Mouse (Mus musculus) midbrain, embryonic 11.5 days (tissue): Measurements from ENCODE around the gene Gpr3. TPM values are rescaled to one million over a fixed set of nuclear protein-coding genes. Genes with fewer than 3 reads are reported as not detected.

Experiments
- ATAC-seq: fragments of 200-750 bp; cut with Nextera tagmentation; 2 replicates; pipeline ENCODE4 v1.8.0; 2017; ENCODE audit warnings: moderate TSS enrichment, moderate library complexity; ENCODE audit not compliant: low FRiP score
- DNase-seq: peaks from one replicate; pipeline ENCODE4 v3.0.0; 2015; ENCODE audit warnings: low spot score; ENCODE audit errors: missing footprints
- H3K27ac ChIP-seq: fragments of 300-500 bp; sonication (generic); 2 replicates; pipeline ENCODE4 v1.5.1; 2014; ENCODE audit warnings: low read depth, low read length
- H3K27me3 ChIP-seq: fragments of 300-500 bp; sonication (generic); 2 replicates; pipeline ENCODE4 v1.6.1; 2014; ENCODE audit warnings: mild to moderate bottlenecking, low read length, moderate library complexity, mixed read lengths; ENCODE audit not compliant: control insufficient read depth, insufficient read depth
- H3K36me3 ChIP-seq: fragments of 300-500 bp; sonication (generic); 2 replicates; pipeline ENCODE4 v1.6.1; 2014; ENCODE audit warnings: mild to moderate bottlenecking, low read length, moderate library complexity, mixed read lengths; ENCODE audit not compliant: control insufficient read depth, insufficient read depth
- H3K4me1 ChIP-seq: fragments of 300-500 bp; sonication (generic); 2 replicates; pipeline ENCODE4 v1.6.1; 2014; ENCODE audit warnings: low read length; ENCODE audit not compliant: control insufficient read depth, insufficient read depth
- H3K4me2 ChIP-seq: fragments of 300-500 bp; sonication (generic); 2 replicates; pipeline ENCODE4 v1.6.1; 2014; ENCODE audit warnings: mild to moderate bottlenecking, moderate library complexity
- H3K4me3 ChIP-seq: fragments of 300-500 bp; sonication (generic); 2 replicates; pipeline ENCODE4 v1.5.1; 2014; ENCODE audit warnings: low read depth, low read length
- H3K9ac ChIP-seq: fragments of 300-500 bp; sonication (generic); 2 replicates; pipeline ENCODE4 v1.6.1; 2014; ENCODE audit warnings: low read length
- H3K9me3 ChIP-seq: fragments of 300-500 bp; sonication (generic); 2 replicates; pipeline ENCODE4 v1.6.1; 2016; ENCODE audit warnings: low read length; ENCODE audit not compliant: control insufficient read depth
- WGBS: fragments of 180-500 bp; shearing (Covaris S2); extraction: QIAGEN DNeasy Blood & Tissue Kit; methylation state at CpG from one replicate; pipeline ENCODE4 v1.1.7; 2014; 5-methylcytosine and 5-hydroxymethylcytosine counted together
- polyA plus RNA-seq: library from polyadenylated mRNA; unstranded; fragments of >200 nt; fragmentation: Nextera tagmentation; extraction: Ambion mirVana; gene quantifications from 2 replicates; pipeline ENCODE4 v1.2.1, GENCODE M21; 2014

Gene Gpr3
- polyA plus RNA-seq, 1 experiment from 2014 or later, result 0.55 TPM

GRCm38 (mm10) chr4:133174361-133174760 is 38.0 kb downstream of the Gpr3 start:
- H3K9me3 ChIP-seq, result no peaks in the 10 kb centered on the region
- no peak overlapping the region for H3K4me2 ChIP-seq
- H3K4me1 ChIP-seq, result peaks cover 10% of the 10 kb centered on the region
- no peaks in the 10 kb centered on the region for H3K36me3 ChIP-seq
- ATAC-seq (no peak), DNase-seq (peak; percentile 68)
- no peak overlapping the region for H3K4me3 ChIP-seq
- no peaks in the 10 kb centered on the region for H3K27me3 ChIP-seq
- H3K9ac ChIP-seq, result no peak overlapping the region
- H3K27ac ChIP-seq, result no peak overlapping the region
- 75% methylated on average over 4 of the region's 4 CpGs for WGBS

GRCm38 (mm10) chr4:133172451-133172850 is 39.9 kb downstream of the Gpr3 start:
- ATAC-seq (no peak), DNase-seq (peak; percentile 41)
- Histone ChIP-seq H3K36me3 (no peaks in the 10 kb centered on the region), H3K4me3 (no peak overlapping the region), H3K4me1 (peaks cover 10% of the 10 kb centered on the region), H3K9me3 (no peaks in the 10 kb centered on the region), H3K27ac (no peak overlapping the region), H3K9ac (no peak overlapping the region), H3K4me2 (no peak overlapping the region), H3K27me3 (no peaks in the 10 kb centered on the region)
- WGBS, result 92% methylated on average over 4 of the region's 4 CpGs

GRCm38 (mm10) chr4:133170616-133171015 is 41.7 kb downstream of the Gpr3 start:
- Histone ChIP-seq H3K4me2 (no peak overlapping the region), H3K9me3 (no peaks in the 10 kb centered on the region), H3K4me3 (no peak overlapping the region), H3K27ac (no peak overlapping the region), H3K9ac (no peak overlapping the region), H3K4me1 (no peaks in the 10 kb centered on the region; the same call in 1 of the 2 replicates), H3K27me3 (no peaks in the 10 kb centered on the region), H3K36me3 (no peaks in the 10 kb centered on the region)
- ATAC-seq (no peak), DNase-seq (no peak)

- Histone ChIP-seq H3K4me2 (no peak overlapping the region), H3K9me3 (no peaks in the 10 kb centered on the region), H3K4me3 (no peak overlapping the region), H3K4me1 (no peaks in the 10 kb centered on the region), H3K36me3 (no peaks in the 10 kb centered on the region), H3K27me3 (no peaks in the 10 kb centered on the region), H3K27ac (no peak overlapping the region), H3K9ac (no peak overlapping the region)
- 87% methylated on average over 3 of the region's 3 CpGs for WGBS
- no peak for ATAC-seq
- DNase-seq, result peak; percentile 65
These were observed 42.2 kb downstream of the Gpr3 start for GRCm38 (mm10) chr4:133170056-133170524.

- no peaks in the 10 kb centered on the region for H3K27me3 ChIP-seq
- no peak overlapping the region for H3K9ac ChIP-seq
- no peaks in the 10 kb centered on the region for H3K9me3 ChIP-seq
- no peak for ATAC-seq
- WGBS, result 91% methylated on average over 10 of the region's 10 CpGs
- no peak overlapping the region for H3K4me3 ChIP-seq
- DNase-seq, result peak; percentile 41
- no peak overlapping the region for H3K4me2 ChIP-seq
- H3K36me3 ChIP-seq, result no peaks in the 10 kb centered on the region
- H3K27ac ChIP-seq, result no peak overlapping the region
- H3K4me1 ChIP-seq, result no peaks in the 10 kb centered on the region
These were observed 42.9 kb downstream of the Gpr3 start for GRCm38 (mm10) chr4:133169237-133170055.

- H3K4me1 ChIP-seq, result no peaks in the 10 kb centered on the region
- 95% methylated on average over 9 of the region's 9 CpGs for WGBS
- no peak for DNase-seq
- no peak overlapping the region for H3K9ac ChIP-seq
- H3K9me3 ChIP-seq, result no peaks in the 10 kb centered on the region
- H3K4me2 ChIP-seq, result no peak overlapping the region
- H3K36me3 ChIP-seq, result no peaks in the 10 kb centered on the region
- no peak overlapping the region for H3K27ac ChIP-seq
- no peaks in the 10 kb centered on the region for H3K27me3 ChIP-seq
- ATAC-seq, result no peak
- no peak overlapping the region for H3K4me3 ChIP-seq
These were observed 45.6 kb downstream of the Gpr3 start for GRCm38 (mm10) chr4:133166773-133167172.

GRCm38 (mm10) chr4:133162196-133162595 is 50.1 kb downstream of the Gpr3 start:
- H3K9ac ChIP-seq, result no peak overlapping the region
- peaks cover 9% of the 10 kb centered on the region for H3K4me1 ChIP-seq
- no peak for DNase-seq
- 83% methylated on average over 6 of the region's 6 CpGs for WGBS
- no peak overlapping the region for H3K4me2 ChIP-seq
- ATAC-seq, result no peak
- no peaks in the 10 kb centered on the region for H3K27me3 ChIP-seq
- no peaks in the 10 kb centered on the region for H3K36me3 ChIP-seq
- no peak overlapping the region for H3K27ac ChIP-seq
- no peaks in the 10 kb centered on the region for H3K9me3 ChIP-seq
- no peak overlapping the region for H3K4me3 ChIP-seq

GRCm38 (mm10) chr4:133160821-133161220 is 51.5 kb downstream of the Gpr3 start:
- H3K27ac ChIP-seq, result no peak overlapping the region
- H3K4me2 ChIP-seq, result no peak overlapping the region
- 79% methylated on average over 4 of the region's 4 CpGs for WGBS
- no peak overlapping the region for H3K4me3 ChIP-seq
- H3K36me3 ChIP-seq, result no peaks in the 10 kb centered on the region
- no peak overlapping the region for H3K9ac ChIP-seq
- H3K27me3 ChIP-seq, result no peaks in the 10 kb centered on the region
- H3K9me3 ChIP-seq, result no peaks in the 10 kb centered on the region
- H3K4me1 ChIP-seq, result peaks cover 9% of the 10 kb centered on the region
- ATAC-seq, result no peak
- no peak for DNase-seq

- no peak for DNase-seq
- H3K4me1 ChIP-seq, result peaks cover 9% of the 10 kb centered on the region
These were observed 52.1 kb downstream of the Gpr3 start for GRCm38 (mm10) chr4:133160211-133160610.

More at GRCm38 (mm10) chr4:133160211-133160610, 52.1 kb downstream of the Gpr3 start:
- no peak overlapping the region for H3K4me3 ChIP-seq
- no peak overlapping the region for H3K4me2 ChIP-seq
- no peaks in the 10 kb centered on the region for H3K36me3 ChIP-seq
- H3K9me3 ChIP-seq, result no peaks in the 10 kb centered on the region
- H3K27me3 ChIP-seq, result no peaks in the 10 kb centered on the region
- ATAC-seq, result no peak
- 81% methylated on average over 8 of the region's 8 CpGs for WGBS
- no peak overlapping the region for H3K9ac ChIP-seq
- H3K27ac ChIP-seq, result no peak overlapping the region
